Mouse (Mus musculus): ENCODE results near the gene Cep89.

DNA sequence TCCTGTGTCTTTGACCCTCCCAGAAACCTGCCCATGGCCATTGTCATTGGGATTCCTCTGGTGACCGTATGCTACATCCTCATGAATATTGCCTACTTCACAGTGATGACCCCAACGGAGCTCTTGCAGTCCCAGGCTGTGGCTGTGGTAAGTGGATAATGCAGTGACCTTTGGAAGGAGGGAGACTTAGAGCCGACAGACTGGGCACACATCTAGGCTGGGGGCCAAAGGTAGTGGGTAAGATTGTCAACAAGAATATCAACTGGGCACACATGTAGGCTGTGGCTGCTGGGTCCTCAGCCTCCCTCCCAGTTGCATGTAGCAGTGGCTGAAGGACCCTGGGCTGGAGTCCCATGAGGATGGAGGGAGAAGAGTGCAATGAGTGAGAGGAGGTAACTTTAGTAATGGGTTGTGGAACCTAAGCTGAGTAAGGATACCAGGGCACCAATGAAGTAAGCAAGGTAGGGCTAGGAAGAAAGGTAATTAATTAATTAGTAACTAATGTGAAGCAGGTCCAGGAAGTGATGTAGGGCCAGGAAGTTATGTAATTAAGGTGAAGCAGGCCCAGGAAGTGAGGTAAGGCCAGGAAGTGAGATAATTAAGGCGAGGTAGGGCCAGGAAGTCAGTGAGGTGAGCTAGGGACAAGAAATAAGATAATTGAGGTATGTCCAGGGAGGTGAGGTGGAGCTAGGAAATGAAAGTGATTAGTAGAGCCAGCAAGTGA, 59.4 kb downstream of the Cep89 start:
- TF ChIP-seq CTCF (IDR thresholded peaks at IDR 0.05; ENCODE audit: low read depth) (no peak), EP300 (IDR thresholded peaks at IDR 0.05; ENCODE audit: low read depth) (no peak)
